Mouse (Mus musculus) embryo, embryonic 11 days (tissue): Measurements from ENCODE around the gene Traf5.

ENCODE experiments used
- DNase-seq: peaks from one replicate; pipeline ENCODE4 v3.0.0-alpha.2; 2015

Gene Traf5

GRCm38 (mm10) chr1:191963948-191964772, 128.2 kb downstream of the Traf5 start:
- DNase-seq: peak; percentile 86

- DNase-seq: no peak
Observed at GRCm38 (mm10) chr1:191963413-191963812, 128.9 kb downstream of the Traf5 start.

- DNase-seq: no peak
Observed at GRCm38 (mm10) chr1:191960946-191961345, 131.4 kb downstream of the Traf5 start.

GRCm38 (mm10) chr1:191957321-191957720, 135.0 kb downstream of the Traf5 start:
- DNase-seq: no peak

GRCm38 (mm10) chr1:191956871-191957270, 135.5 kb downstream of the Traf5 start:
- no peak for DNase-seq

GRCm38 (mm10) chr1:191956261-191956660, 136.1 kb downstream of the Traf5 start:
- DNase-seq: no peak

- DNase-seq: no peak
Observed at GRCm38 (mm10) chr1:191955101-191955500, 137.3 kb downstream of the Traf5 start.

GRCm38 (mm10) chr1:191952733-191953335, 139.5 kb downstream of the Traf5 start:
- DNase-seq: no peak

GRCm38 (mm10) chr1:191950611-191951010, 141.7 kb downstream of the Traf5 start:
- DNase-seq: no peak

- DNase-seq: no peak
Observed at GRCm38 (mm10) chr1:191948600-191948999, 143.8 kb downstream of the Traf5 start.

- DNase-seq: no peak
Observed at GRCm38 (mm10) chr1:191947796-191948195, 144.6 kb downstream of the Traf5 start.
